ENCODE assay signal across 11 mouse cellular contexts in the genomic region with DNA sequence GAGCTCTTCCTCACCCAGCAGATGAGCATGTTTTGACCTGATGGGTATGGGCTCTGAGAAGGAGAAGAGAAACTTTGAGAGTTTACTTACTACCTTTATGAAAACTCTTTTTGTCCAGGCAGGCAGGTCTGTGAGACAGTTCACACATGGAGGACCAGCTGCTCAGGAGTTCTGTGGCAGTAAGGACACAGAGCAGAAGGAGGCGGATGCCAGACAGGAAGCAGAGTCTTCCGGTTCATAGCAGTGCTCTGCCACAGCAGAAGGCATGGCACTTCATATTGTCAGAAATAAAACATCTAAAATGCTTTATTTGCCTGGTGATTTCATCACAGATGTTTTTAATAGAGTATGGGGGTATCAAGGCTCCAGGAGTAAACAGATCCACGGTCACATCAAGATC. TPM values are rescaled to one million over a fixed set of nuclear protein-coding genes. Genes with fewer than 3 reads are reported as not detected.
DNase-seq lines count a peak whose midpoint lies in the region; ATAC-seq and TF ChIP-seq lines count a peak whose summit lies in the region.
"Had no signal": no experiment of that assay in that cellular context is flagged by ENCODE, and none has a peak within 500 bp of the region (broad histone marks: within the 10 kb centered on the region; RNA-seq: fewer than 3 reads in every experiment).

No protein-coding gene starts in this region.

- H3K4me1 ChIP-seq in kidney, postnatal 0 days (replicated peaks; ENCODE audit: insufficient read depth, low read length): no peaks in the 10 kb centered on the region
- no peaks in the 10 kb centered on the region for H3K4me1 ChIP-seq in liver, embryonic 15.5 days (replicated peaks)
- H3K4me1 ChIP-seq: midbrain, embryonic 15.5 days had no signal

- intact Hi-C loops in gastrocnemius, postnatal 14 days (cut with DNase I; ENCODE audit: low total_unique reads): no loop called here

- no peak overlapping the region for H3K9ac ChIP-seq in kidney, postnatal 0 days (ENCODE audit: low read depth, low read length)
- no peak overlapping the region for H3K9ac ChIP-seq in liver, embryonic 15.5 days
- H3K9ac ChIP-seq: midbrain, embryonic 15.5 days had no signal

- H3K27me3 ChIP-seq in kidney, postnatal 0 days (ENCODE audit: insufficient read depth, low read length): no peaks in the 10 kb centered on the region
- no peaks in the 10 kb centered on the region for H3K27me3 ChIP-seq in liver, embryonic 15.5 days
- H3K27me3 ChIP-seq: midbrain, embryonic 15.5 days had no signal

- no peak for TF ChIP-seq CTCF in kidney, postnatal 0 days (IDR thresholded peaks at IDR 0.05; ENCODE audit: low read depth)

- no peak for ATAC-seq in kidney, postnatal 0 days (replicated peaks; ENCODE audit: low FRiP score, low read depth)
- ATAC-seq in CD4-positive, CD25-positive, alpha-beta regulatory T cell, adult 4 months: peak; percentile 87
- 0 out of 2 replicates have a peak, but pooled peaks have one; percentile 37 for ATAC-seq in liver, embryonic 15.5 days (ENCODE audit: insufficient read depth)
- ATAC-seq: midbrain, embryonic 15.5 days had no signal

- H3K27ac ChIP-seq in kidney, postnatal 0 days: no peak overlapping the region
- H3K27ac ChIP-seq in liver, embryonic 15.5 days (replicated peaks): no peak overlapping the region
- H3K27ac ChIP-seq: midbrain, embryonic 15.5 days had no signal

- 56% methylated on average over 3 of the region's 3 CpGs for WGBS in kidney, postnatal 0 days
- 30% methylated on average over 3 of the region's 3 CpGs for WGBS in liver, embryonic 15.5 days (ENCODE audit: insufficient replicate concordance)

- no peak overlapping the region for H3K4me3 ChIP-seq in kidney, postnatal 0 days (replicated peaks; ENCODE audit: low read depth, low read length)
- H3K4me3 ChIP-seq in liver, embryonic 15.5 days (replicated peaks): no peak overlapping the region
- H3K4me3 ChIP-seq: midbrain, embryonic 15.5 days had no signal

- H3K9me3 ChIP-seq in kidney, postnatal 0 days (replicated peaks; ENCODE audit: low read length): no peaks in the 10 kb centered on the region
- no peaks in the 10 kb centered on the region for H3K9me3 ChIP-seq in liver, embryonic 15.5 days (replicated peaks)
- H3K9me3 ChIP-seq: midbrain, embryonic 15.5 days had no signal

- DNase-seq in kidney, postnatal 0 days (ENCODE audit: low spot score): peak; percentile 24
- DNase-seq in kidney, adult 8-10 months: no peak
- DNase-seq in 416B (ENCODE audit: low read depth): peak; percentile 91
- no peak for DNase-seq in gastrocnemius, postnatal 14 days
- DNase-seq in gastrocnemius, adult 8-10 months (ENCODE audit: low spot score in 2 of 2): no peak
- DNase-seq in adipocyte (ENCODE audit: low spot score): no peak
- DNase-seq: adrenal gland, postnatal 10 days; cerebellum, adult 9-11 months had no signal

- no peaks in the 10 kb centered on the region for H3K36me3 ChIP-seq in kidney, postnatal 0 days (ENCODE audit: insufficient read depth, low read length)
- H3K36me3 ChIP-seq in liver, embryonic 15.5 days (replicated peaks): no peaks in the 10 kb centered on the region
- H3K36me3 ChIP-seq: midbrain, embryonic 15.5 days had no signal

- H3K4me2 ChIP-seq in kidney, postnatal 0 days (ENCODE audit: low read length): no peak overlapping the region
- no peak overlapping the region for H3K4me2 ChIP-seq in liver, embryonic 15.5 days
- H3K4me2 ChIP-seq: midbrain, embryonic 15.5 days had no signal

RNA-seq across cellular contexts. Expression of a gene that starts 58.1 kb away (rescaled TPM):
- polyA plus RNA-seq in kidney, postnatal 0 days (2015; fragmentation: Nextera tagmentation; extraction: Ambion mirVana): 1.4 and 2.1 TPM in 2 replicates
- polyA plus RNA-seq in CD4-positive, CD25-positive, alpha-beta regulatory T cell, adult 4 months (2017; shearing (Covaris generic)): 1 to 10 TPM in 1 of 2 experiments, under 1 TPM in 1; 0.90 to 1.1 TPM
- 0.68 and 0.71 TPM in 2 replicates for polyA plus RNA-seq in liver, embryonic 15.5 days (2015; fragmentation: Nextera tagmentation; extraction: Ambion mirVana)
- total RNA-seq in gastrocnemius, postnatal 14 days (2021): 1 to 10 TPM; 3.5 to 4.0 TPM
- 1 to 10 TPM in 3 of 4 experiments, under 1 TPM in 1; 0.85 to 1.4 (median 1.2) TPM for total RNA-seq in gastrocnemius, adult 8-10 months (2022)

Comparison
In these comparisons a context has a peak if more than half of its experiments do, and no peak if none do; other contexts are left out.
1. DNase-seq: peak in kidney, postnatal 0 days (single experiment) and 416B (single experiment); none in kidney, adult 8-10 months (0 of 2), gastrocnemius, postnatal 14 days (single experiment), gastrocnemius, adult 8-10 months (0 of 2) and adipocyte (single experiment).